Mouse (Mus musculus) left cerebral cortex, postnatal 4 days (tissue): Measurements from ENCODE around the gene Qk. TPM values are rescaled to one million over a fixed set of nuclear protein-coding genes. Genes with fewer than 3 reads are reported as not detected.

Experiments used
- DNase-seq: peaks from one replicate; pipeline ENCODE4 v3.0.0-alpha.2; 2022
- intact Hi-C: fragments of 180-260 bp; cut with DNase I; formaldehyde crosslinking; loops from one replicate; pipeline ENCODE4 v1.15.1; 2025
- total RNA-seq, 2 experiments: library from RNA; stranded (reverse); gene quantifications; 2 replicates each; pipeline ENCODE4 v1.2.3; 2021

The Qk gene
- total RNA-seq, result 100 to 1,000 TPM; 247 to 250 TPM

GRCm38 (mm10) chr17:10319685-10320455, at the start of gene Qk:
Gene Qk (minus strand): TSS chr17:10319854.
- peak; percentile 94 for DNase-seq
- intact Hi-C loops, result loop anchor here (5.0 to 10.0 kb wide), 4 partner anchors 175 to 1655 kb away; no protein-coding TSS in a partner anchor

- DNase-seq, result no peak
- intact Hi-C loops, result no loop called here
These were observed 47.4 kb upstream of the Qk start for GRCm38 (mm10) chr17:10367044-10367443.

- no peak for DNase-seq
- intact Hi-C loops, result no loop called here
These were observed 46.9 kb upstream of the Qk start for GRCm38 (mm10) chr17:10366577-10366976.

- intact Hi-C loops, result no loop called here
- DNase-seq, result no peak
These were observed 46.1 kb upstream of the Qk start for GRCm38 (mm10) chr17:10365501-10366482.

GRCm38 (mm10) chr17:10363151-10363550, 43.5 kb upstream of the Qk start:
- DNase-seq, result no peak

GRCm38 (mm10) chr17:10361882-10362291, 42.2 kb upstream of the Qk start:
- intact Hi-C loops, result no loop called here
- DNase-seq, result no peak

More at GRCm38 (mm10) chr17:10363151-10363550, 43.5 kb upstream of the Qk start:
- intact Hi-C loops, result no loop called here

- no peak for DNase-seq
- intact Hi-C loops, result no loop called here
These were observed 41.1 kb upstream of the Qk start for GRCm38 (mm10) chr17:10360738-10361137.

- no peak for DNase-seq
- intact Hi-C loops, result no loop called here
These were observed 39.8 kb upstream of the Qk start for GRCm38 (mm10) chr17:10359466-10359865.

GRCm38 (mm10) chr17:10357348-10357747, 37.7 kb upstream of the Qk start:
- peak; percentile 41 for DNase-seq
- intact Hi-C loops, result no loop called here

GRCm38 (mm10) chr17:10356294-10356693, 36.6 kb upstream of the Qk start:
- no peak for DNase-seq
- intact Hi-C loops, result no loop called here

GRCm38 (mm10) chr17:10355746-10356145, 36.1 kb upstream of the Qk start:
- DNase-seq, result peak; percentile 26
- intact Hi-C loops, result no loop called here

GRCm38 (mm10) chr17:10338286-10338685, 18.6 kb upstream of the Qk start:
- DNase-seq, result no peak
- intact Hi-C loops, result no loop called here

GRCm38 (mm10) chr17:10336558-10336957, 16.9 kb upstream of the Qk start:
- intact Hi-C loops, result no loop called here

GRCm38 (mm10) chr17:10335809-10336499, 16.3 kb upstream of the Qk start:
- peak; percentile 55 for DNase-seq
- intact Hi-C loops, result no loop called here

More at GRCm38 (mm10) chr17:10336558-10336957, 16.9 kb upstream of the Qk start:
- DNase-seq, result no peak

- intact Hi-C loops, result no loop called here
- DNase-seq, result peak; percentile 85
These were observed 15.5 kb upstream of the Qk start for GRCm38 (mm10) chr17:10334957-10335690.

GRCm38 (mm10) chr17:10334481-10334880, 14.8 kb upstream of the Qk start:
- intact Hi-C loops, result no loop called here
- no peak for DNase-seq

GRCm38 (mm10) chr17:10333321-10333720, 13.7 kb upstream of the Qk start:
- DNase-seq, result no peak
- intact Hi-C loops, result no loop called here

- DNase-seq, result no peak
- intact Hi-C loops, result no loop called here
These were observed 12.5 kb upstream of the Qk start for GRCm38 (mm10) chr17:10332127-10332526.

GRCm38 (mm10) chr17:10329461-10329860, 9.8 kb upstream of the Qk start:
- DNase-seq, result no peak
- intact Hi-C loops, result loop anchor here (10.0 kb wide), 3 partner anchors 165 to 1645 kb away; no protein-coding TSS in a partner anchor

GRCm38 (mm10) chr17:10328544-10329100, 9.0 kb upstream of the Qk start:
- DNase-seq, result no peak
- intact Hi-C loops, result loop anchor here (10.0 kb wide), 3 partner anchors 166 to 1646 kb away; no protein-coding TSS in a partner anchor
